Mouse (Mus musculus) midbrain, embryonic 10.5 days (tissue): ENCODE results near the gene Slc25a19. TPM values are rescaled to one million over a fixed set of nuclear protein-coding genes. Genes with fewer than 3 reads are reported as not detected.

Experiments
- polyA plus RNA-seq: library from polyadenylated mRNA; unstranded; fragments of >200 nt; fragmentation: Nextera tagmentation; extraction: Ambion mirVana; gene quantifications from 2 replicates; pipeline ENCODE4 v1.2.1, GENCODE M21; 2016

The Slc25a19 gene
- polyA plus RNA-seq, 1 experiment from 2014 or later, result 24.9 TPM

Other genes with a start within 250 kb of the Slc25a19 start
- gene Cdr2l, start 246.4 kb downstream of the Slc25a19 start, polyA plus RNA-seq, result 16.1 and 19.7 TPM in 2 replicates
- 256 and 270 TPM in 2 replicates for gene Mrpl58, start 224.5 kb downstream of the Slc25a19 start, polyA plus RNA-seq
- gene Atp5h, start 208.3 kb downstream of the Slc25a19 start, polyA plus RNA-seq, result 926 and 929 TPM in 2 replicates
- 9.9 and 18.8 TPM in 2 replicates for gene Kctd2, start 208.2 kb downstream of the Slc25a19 start, polyA plus RNA-seq
- gene Trim80, start 187.8 kb downstream of the Slc25a19 start, polyA plus RNA-seq, result 0.14 and 0.15 TPM in 2 replicates
- 0.11 and 0.17 TPM in 2 replicates for gene Slc16a5, start 165.8 kb downstream of the Slc25a19 start, polyA plus RNA-seq
- 6.6 and 9.4 TPM in 2 replicates for gene Armc7, start 152.6 kb downstream of the Slc25a19 start, polyA plus RNA-seq
- gene Nt5c, start 136.4 kb downstream of the Slc25a19 start, polyA plus RNA-seq, result 87.7 and 89.7 TPM in 2 replicates
- gene Jpt1, start 113.9 kb downstream of the Slc25a19 start, polyA plus RNA-seq, result 780 and 877 TPM in 2 replicates
- 1,440 and 1,519 TPM in 2 replicates for gene Sumo2, start 92.0 kb downstream of the Slc25a19 start, polyA plus RNA-seq
- gene Nup85, start 63.9 kb downstream of the Slc25a19 start, polyA plus RNA-seq, result 229 and 265 TPM in 2 replicates
- gene Mrps7, start 24.4 kb downstream of the Slc25a19 start, polyA plus RNA-seq, result 106 and 107 TPM in 2 replicates
- gene Gga3, start 24.2 kb downstream of the Slc25a19 start, polyA plus RNA-seq, result 34.1 and 35.4 TPM in 2 replicates
- 18.5 and 20.6 TPM in 2 replicates for gene Mif4gd, start 15.3 kb downstream of the Slc25a19 start, polyA plus RNA-seq
- 81.7 and 88.3 TPM in 2 replicates for gene Grb2, start 80.3 kb upstream of the Slc25a19 start, polyA plus RNA-seq
- gene Tmem94, start 137.1 kb upstream of the Slc25a19 start, polyA plus RNA-seq, result 39.6 and 45.2 TPM in 2 replicates
- gene Caskin2, start 185.3 kb upstream of the Slc25a19 start, polyA plus RNA-seq, result 17.5 and 18.6 TPM in 2 replicates
- gene Tsen54, start 186.4 kb upstream of the Slc25a19 start, polyA plus RNA-seq, result 35.3 and 39.7 TPM in 2 replicates
- 5.5 and 5.9 TPM in 2 replicates for gene Llgl2, start 195.8 kb upstream of the Slc25a19 start, polyA plus RNA-seq
- gene Myo15b, start 230.1 kb upstream of the Slc25a19 start, polyA plus RNA-seq, result 0.12 and 0.21 TPM in 2 replicates